Mouse (Mus musculus) forebrain, embryonic 13.5 days (tissue): ENCODE measurements around the gene Med24. TPM values are rescaled to one million over a fixed set of nuclear protein-coding genes. Genes with fewer than 3 reads are reported as not detected.
"Not testable (repeated sequence)": the region's sequence is repeated elsewhere in the genome, so short reads cannot be mapped to it uniquely, and the experiment has no call there.

Source experiments
- ATAC-seq: fragments of 200-750 bp; cut with Nextera tagmentation; 2 replicates; pipeline ENCODE4 v1.8.0; 2017
- H3K27ac ChIP-seq: fragments of 300-500 bp; sonication (generic); 2 replicates; pipeline ENCODE4 v1.5.1; 2015; ENCODE audit warnings: inconsistent platforms, mild to moderate bottlenecking, moderate library complexity
- H3K27me3 ChIP-seq: fragments of 300-500 bp; sonication (generic); 2 replicates; pipeline ENCODE4 v1.6.1; 2015; ENCODE audit warnings: mild to moderate bottlenecking, inconsistent platforms
- H3K36me3 ChIP-seq: fragments of 300-500 bp; sonication (generic); 2 replicates; pipeline ENCODE4 v1.6.1; 2015; ENCODE audit warnings: mild to moderate bottlenecking, inconsistent platforms; ENCODE audit not compliant: poor library complexity, severe bottlenecking
- H3K4me1 ChIP-seq: fragments of 300-500 bp; sonication (generic); 2 replicates; pipeline ENCODE4 v1.6.1; 2015; ENCODE audit warnings: inconsistent platforms
- H3K4me2 ChIP-seq: fragments of 300-500 bp; sonication (generic); 2 replicates; pipeline ENCODE4 v1.6.1; 2015; ENCODE audit warnings: inconsistent platforms, mild to moderate bottlenecking, moderate library complexity
- H3K4me3 ChIP-seq: fragments of 300-500 bp; sonication (generic); 2 replicates; pipeline ENCODE4 v1.5.1; 2015; ENCODE audit warnings: mild to moderate bottlenecking, inconsistent platforms
- H3K9ac ChIP-seq: fragments of 300-500 bp; sonication (generic); 2 replicates; pipeline ENCODE4 v1.6.1; 2015; ENCODE audit warnings: mild to moderate bottlenecking, inconsistent platforms
- H3K9me3 ChIP-seq: fragments of 300-500 bp; sonication (generic); replicated peaks from 2 replicates; pipeline ENCODE4 v1.6.1; 2016; ENCODE audit warnings: inconsistent platforms
- WGBS: fragments of 180-500 bp; shearing (Covaris S2); methylation state at CpG from one replicate; pipeline ENCODE4 v1.1.7; 2015; 5-methylcytosine and 5-hydroxymethylcytosine counted together
- polyA plus RNA-seq: library from polyadenylated mRNA; unstranded; fragments of >200 nt; fragmentation: Nextera tagmentation; extraction: Ambion mirVana; gene quantifications from 2 replicates; pipeline ENCODE4 v1.2.1, GENCODE M21; 2015

Gene Med24
- polyA plus RNA-seq, 1 experiment from 2014 or later, result 79.0 TPM

GRCm38 (mm10) chr11:98741051-98741620 lies 11.9 kb upstream of the Med24 start:
- H3K4me3 ChIP-seq, result peak overlapping the region; percentile 72
- WGBS, result under 1% methylated on average over 17 of the region's 17 CpGs
- peak overlapping the region; percentile 88 for H3K4me2 ChIP-seq
- no peaks in the 10 kb centered on the region for H3K27me3 ChIP-seq
- H3K4me1 ChIP-seq, result peaks cover 73% of the 10 kb centered on the region
- peak overlapping the region; percentile 94 for H3K9ac ChIP-seq
- H3K36me3 ChIP-seq, result no peaks in the 10 kb centered on the region
- H3K27ac ChIP-seq, result peak overlapping the region; percentile 98
- no peak for ATAC-seq
- H3K9me3 ChIP-seq, result no peaks in the 10 kb centered on the region

- Histone ChIP-seq H3K9me3 (no peaks in the 10 kb centered on the region), H3K4me1 (peaks cover 67% of the 10 kb centered on the region), H3K9ac (peak within 1 kb of the TSS; percentile 94), H3K4me2 (peak within 1 kb of the TSS; percentile 88), H3K36me3 (no peaks in the 10 kb centered on the region), H3K27ac (peak within 1 kb of the TSS; percentile 98), H3K27me3 (no peaks in the 10 kb centered on the region), H3K4me3 (peak within 1 kb of the TSS; percentile 72)
- ATAC-seq, result peak; percentile 50
- WGBS, result under 1% methylated on average over 22 of the region's 22 CpGs
Observed at GRCm38 (mm10) chr11:98740393-98741050, 11.3 kb upstream of the Med24 start, which contains the start of gene Thra. Thra (plus strand) TSS chr11:98740638.

GRCm38 (mm10) chr11:98740026-98740392 lies 10.8 kb upstream of the Med24 start:
- H3K27me3 ChIP-seq, result no peaks in the 10 kb centered on the region
- peaks cover 62% of the 10 kb centered on the region for H3K4me1 ChIP-seq
- no peaks in the 10 kb centered on the region for H3K36me3 ChIP-seq
- peak overlapping the region; percentile 88 for H3K4me2 ChIP-seq
- peak overlapping the region; percentile 98 for H3K27ac ChIP-seq
- H3K9ac ChIP-seq, result peak overlapping the region; percentile 94
- WGBS, result 3% methylated on average over 8 of the region's 8 CpGs
- peak overlapping the region; percentile 72 for H3K4me3 ChIP-seq
- ATAC-seq, result no peak
- no peaks in the 10 kb centered on the region for H3K9me3 ChIP-seq

GRCm38 (mm10) chr11:98738925-98739324 lies 9.7 kb upstream of the Med24 start:
- H3K4me1 ChIP-seq, result peaks cover 51% of the 10 kb centered on the region
- no peaks in the 10 kb centered on the region for H3K36me3 ChIP-seq
- peak overlapping the region; percentile 82 for H3K27ac ChIP-seq
- H3K4me2 ChIP-seq, result peak overlapping the region; percentile 17
- peaks cover 5% of the 10 kb centered on the region; the same call in 1 of the 2 replicates for H3K9me3 ChIP-seq
- no peak for ATAC-seq
- H3K27me3 ChIP-seq, result no peaks in the 10 kb centered on the region
- no peak overlapping the region for H3K4me3 ChIP-seq
- 66% methylated on average over 9 of the region's 9 CpGs for WGBS
- peak overlapping the region; percentile 17; the same call in 1 of the 2 replicates for H3K9ac ChIP-seq

- peak overlapping the region; percentile 17; the same call in 1 of the 2 replicates for H3K9ac ChIP-seq
Observed at GRCm38 (mm10) chr11:98738428-98738911, 9.2 kb upstream of the Med24 start.

GRCm38 (mm10) chr11:98737220-98737619 lies 8.0 kb upstream of the Med24 start:
- not testable (repeated sequence) for H3K27ac ChIP-seq, H3K36me3 ChIP-seq, H3K9me3 ChIP-seq, H3K9ac ChIP-seq, H3K27me3 ChIP-seq, H3K4me3 ChIP-seq, ATAC-seq, H3K4me2 ChIP-seq
- 100% methylated on average over 2 of the region's 2 CpGs for WGBS
- peaks cover 36% of the 10 kb centered on the region for H3K4me1 ChIP-seq

More at GRCm38 (mm10) chr11:98738428-98738911, 9.2 kb upstream of the Med24 start:
- WGBS, result 26% methylated on average over 4 of the region's 4 CpGs
- H3K4me1 ChIP-seq, result peaks cover 47% of the 10 kb centered on the region
- peak overlapping the region; percentile 82 for H3K27ac ChIP-seq
- no peaks in the 10 kb centered on the region for H3K36me3 ChIP-seq
- peak; percentile 31; the same call in 1 of the 2 replicates for ATAC-seq
- H3K4me3 ChIP-seq, result no peak overlapping the region
- H3K9me3 ChIP-seq, result peaks cover 5% of the 10 kb centered on the region; the same call in 1 of the 2 replicates
- peak overlapping the region; percentile 17 for H3K4me2 ChIP-seq
- no peaks in the 10 kb centered on the region for H3K27me3 ChIP-seq

- Histone ChIP-seq H3K4me1 (peaks cover 35% of the 10 kb centered on the region), H3K4me2 (no peak overlapping the region), H3K9ac (no peak overlapping the region), H3K4me3 (no peak overlapping the region), H3K27me3 (peaks cover 3% of the 10 kb centered on the region; the same call in 1 of the 2 replicates), H3K9me3 (peaks cover 5% of the 10 kb centered on the region; the same call in 1 of the 2 replicates), H3K36me3 (no peaks in the 10 kb centered on the region), H3K27ac (0 out of 2 replicates have a peak overlapping the region, but pooled peaks have one; percentile 4)
- WGBS, result 97% methylated on average over 1 of the region's 1 CpGs
- ATAC-seq, result no peak
Observed at GRCm38 (mm10) chr11:98736176-98736575, 6.9 kb upstream of the Med24 start.

- Histone ChIP-seq H3K9me3 (peaks cover 5% of the 10 kb centered on the region; the same call in 1 of the 2 replicates), H3K36me3 (no peaks in the 10 kb centered on the region), H3K9ac (no peak overlapping the region), H3K4me2 (no peak overlapping the region), H3K4me3 (no peak overlapping the region), H3K4me1 (peaks cover 27% of the 10 kb centered on the region), H3K27ac (no peak overlapping the region), H3K27me3 (peaks cover 3% of the 10 kb centered on the region; the same call in 1 of the 2 replicates)
- WGBS, result 89% methylated on average over 4 of the region's 4 CpGs
- ATAC-seq, result no peak
Observed at GRCm38 (mm10) chr11:98735111-98735510, 5.9 kb upstream of the Med24 start.

- 74% methylated on average over 3 of the region's 3 CpGs for WGBS
- Histone ChIP-seq H3K4me3 (no peak overlapping the region), H3K9ac (no peak overlapping the region), H3K27me3 (peaks cover 3% of the 10 kb centered on the region; the same call in 1 of the 2 replicates), H3K4me1 (peaks cover 16% of the 10 kb centered on the region), H3K4me2 (no peak overlapping the region), H3K36me3 (no peaks in the 10 kb centered on the region), H3K27ac (no peak overlapping the region), H3K9me3 (peaks cover 5% of the 10 kb centered on the region; the same call in 1 of the 2 replicates)
- no peak for ATAC-seq
Observed at GRCm38 (mm10) chr11:98734020-98734419, 4.8 kb upstream of the Med24 start.

- Histone ChIP-seq H3K4me2 (0 out of 2 replicates have a peak overlapping the region, but pooled peaks have one; percentile 2), H3K4me3 (no peak overlapping the region), H3K27ac (peak overlapping the region; percentile 83), H3K27me3 (peaks cover 3% of the 10 kb centered on the region; the same call in 1 of the 2 replicates), H3K9me3 (peaks cover 5% of the 10 kb centered on the region; the same call in 1 of the 2 replicates), H3K9ac (no peak overlapping the region), H3K4me1 (peaks cover 16% of the 10 kb centered on the region), H3K36me3 (peaks cover 14% of the 10 kb centered on the region)
- ATAC-seq, result peak; percentile 33; the same call in 1 of the 2 replicates
- WGBS, result 55% methylated on average over 5 of the region's 5 CpGs
Observed at GRCm38 (mm10) chr11:98731134-98731533, 1.9 kb upstream of the Med24 start.

GRCm38 (mm10) chr11:98730727-98731126 lies 1.5 kb upstream of the Med24 start:
- ATAC-seq, result no peak
- peaks cover 5% of the 10 kb centered on the region; the same call in 1 of the 2 replicates for H3K9me3 ChIP-seq
- 0 out of 2 replicates have a peak overlapping the region, but pooled peaks have one; percentile 2 for H3K4me2 ChIP-seq
- peaks cover 19% of the 10 kb centered on the region for H3K36me3 ChIP-seq
- 66% methylated on average over 4 of the region's 4 CpGs for WGBS
- H3K4me3 ChIP-seq, result no peak overlapping the region
- H3K9ac ChIP-seq, result no peak overlapping the region
- peak overlapping the region; percentile 83 for H3K27ac ChIP-seq
- H3K4me1 ChIP-seq, result peaks cover 16% of the 10 kb centered on the region
- peaks cover 3% of the 10 kb centered on the region; the same call in 1 of the 2 replicates for H3K27me3 ChIP-seq
